Mouse (Mus musculus): Measurements from ENCODE around the gene Slc12a3.

Slc12a3 gene

GRCm38 (mm10) chr8:94372955-94373599 lies 44.1 kb downstream of the Slc12a3 start:
- DNase-seq (ENCODE audit: extremely low read depth, insufficient read length, low spot score): no peak

- DNase-seq (ENCODE audit: extremely low read depth, insufficient read length, low spot score): no peak
Measured at GRCm38 (mm10) chr8:94375551-94375991, 46.6 kb downstream of the Slc12a3 start.

GRCm38 (mm10) chr8:94376176-94376575 lies 47.2 kb downstream of the Slc12a3 start:
- no peak for DNase-seq (ENCODE audit: extremely low read depth, insufficient read length, low spot score)

DNA sequence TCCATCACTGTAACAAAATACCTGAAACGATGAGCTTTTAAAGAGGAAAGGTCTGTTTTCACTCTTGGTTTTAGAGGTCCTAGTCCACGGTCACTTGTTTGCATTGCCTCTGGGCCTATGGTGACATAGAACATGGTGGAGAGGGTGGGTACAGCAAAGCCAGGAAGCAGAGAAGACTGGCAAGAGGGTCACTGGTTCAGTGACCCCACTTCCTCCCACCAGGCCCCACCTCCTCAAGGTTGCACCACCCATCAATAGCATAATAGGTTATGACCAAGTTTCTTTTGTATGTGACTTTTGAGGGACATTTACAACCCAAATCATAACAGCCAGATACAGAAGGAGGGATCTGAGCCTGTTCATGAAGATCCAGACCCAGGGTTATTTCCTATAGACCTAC lies 47.6 kb downstream of the Slc12a3 start:
- no peak for DNase-seq (ENCODE audit: extremely low read depth, insufficient read length, low spot score)

DNA sequence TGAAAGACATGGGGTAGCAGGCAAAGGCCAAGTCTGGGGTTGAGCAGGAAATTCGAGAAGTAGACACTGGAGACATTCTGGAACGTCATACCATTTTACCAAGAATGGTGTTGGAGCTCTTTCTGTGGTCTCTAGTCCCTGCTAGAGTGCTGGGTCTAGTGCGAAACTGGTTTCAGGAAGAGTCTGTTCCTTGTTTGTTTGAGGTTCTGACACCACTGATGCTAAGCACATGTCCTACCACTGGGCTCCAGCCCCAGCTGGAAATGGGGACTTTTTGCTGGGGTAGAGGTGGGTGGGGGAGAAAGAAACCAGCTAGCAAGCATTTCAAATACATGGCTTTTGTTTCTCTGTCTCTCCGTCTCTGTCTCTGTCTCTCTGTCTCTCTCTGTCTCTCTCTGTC lies 48.0 kb downstream of the Slc12a3 start:
- no peak for DNase-seq (ENCODE audit: extremely low read depth, insufficient read length, low spot score)

DNA sequence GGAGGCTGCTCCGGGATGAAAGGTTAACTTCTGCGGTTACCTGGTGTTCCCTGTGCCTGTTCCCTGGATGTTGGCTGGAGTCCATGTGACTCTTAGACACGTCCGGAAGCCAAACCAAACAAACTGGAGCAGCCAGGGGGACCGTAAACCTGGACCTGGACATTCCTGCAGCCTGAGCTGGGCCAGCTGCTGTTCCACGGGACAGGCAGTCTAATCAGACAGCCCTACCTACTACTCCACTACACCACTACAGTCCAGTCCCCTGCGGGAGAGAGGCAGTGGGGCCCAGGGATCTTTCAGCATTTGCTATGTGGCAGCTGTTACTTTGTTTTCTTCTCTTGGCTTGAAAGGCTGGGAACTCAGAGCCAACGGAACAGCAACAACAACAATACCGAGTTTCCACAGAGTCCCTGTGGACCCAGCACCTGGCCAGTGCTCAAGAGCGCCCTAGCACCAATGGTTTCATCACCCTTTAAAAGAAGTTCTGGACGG lies 48.8 kb downstream of the Slc12a3 start:
- DNase-seq (ENCODE audit: extremely low read depth, insufficient read length, low spot score): peak; percentile 73

DNA sequence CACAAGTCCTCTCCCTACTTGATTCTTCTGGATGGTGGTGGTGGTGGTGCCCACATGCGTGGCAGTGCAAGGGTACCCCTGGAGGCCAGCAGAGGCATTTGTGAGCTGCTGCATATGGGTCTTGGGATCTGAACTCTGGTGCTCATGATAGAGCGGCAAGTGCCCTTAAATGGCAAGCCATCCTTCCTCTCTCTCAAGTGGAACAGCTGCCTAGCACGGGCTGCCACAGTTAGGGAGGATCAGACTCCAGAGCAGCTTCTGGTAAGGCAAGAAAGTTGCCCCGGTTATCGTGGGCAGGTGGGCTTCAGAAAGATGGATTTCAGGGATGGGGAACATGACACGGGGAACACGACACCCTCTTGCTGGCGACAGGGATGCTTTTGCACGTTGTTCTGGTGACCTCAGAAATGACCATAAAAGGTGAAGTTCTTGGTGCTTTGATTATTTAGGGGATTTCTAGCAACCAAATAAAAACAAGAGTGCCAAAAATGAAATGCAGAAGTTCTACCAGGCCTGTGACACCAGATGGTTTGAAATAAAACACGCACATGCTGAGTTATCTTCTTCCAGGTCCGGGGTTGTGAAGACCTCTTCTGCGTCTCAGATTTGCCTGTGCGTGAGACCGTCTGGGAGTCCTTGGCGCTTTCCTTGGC lies 49.9 kb downstream of the Slc12a3 start:
- DNase-seq (ENCODE audit: extremely low read depth, insufficient read length, low spot score): no peak

GRCm38 (mm10) chr8:94379686-94380085 lies 50.7 kb downstream of the Slc12a3 start:
- no peak for DNase-seq (ENCODE audit: extremely low read depth, insufficient read length, low spot score)

DNA sequence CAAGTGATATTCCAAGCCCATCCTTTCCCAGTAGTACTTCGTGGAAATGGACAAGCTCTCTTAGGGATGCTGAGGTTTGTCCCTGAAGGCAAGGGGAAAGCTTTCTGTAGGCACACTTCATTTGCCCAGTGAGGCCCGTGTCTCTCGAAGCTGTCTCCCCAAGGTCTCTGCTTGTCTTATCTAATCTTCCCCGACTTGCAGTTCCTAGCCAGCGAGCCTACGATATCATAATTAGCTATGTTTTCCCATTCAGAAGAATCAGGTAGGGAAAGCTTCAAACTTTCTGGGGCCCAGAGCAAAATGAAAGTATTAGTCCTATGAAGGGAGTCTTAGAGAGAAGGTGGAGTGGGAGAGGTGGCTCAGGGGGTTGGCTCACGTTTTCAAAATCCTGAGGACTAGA lies 55.2 kb downstream of the Slc12a3 start:
- no peak for DNase-seq (ENCODE audit: extremely low read depth, insufficient read length, low spot score)

- no peak for DNase-seq (ENCODE audit: extremely low read depth, insufficient read length, low spot score)
Measured at GRCm38 (mm10) chr8:94385506-94386213, 56.7 kb downstream of the Slc12a3 start.

DNA sequence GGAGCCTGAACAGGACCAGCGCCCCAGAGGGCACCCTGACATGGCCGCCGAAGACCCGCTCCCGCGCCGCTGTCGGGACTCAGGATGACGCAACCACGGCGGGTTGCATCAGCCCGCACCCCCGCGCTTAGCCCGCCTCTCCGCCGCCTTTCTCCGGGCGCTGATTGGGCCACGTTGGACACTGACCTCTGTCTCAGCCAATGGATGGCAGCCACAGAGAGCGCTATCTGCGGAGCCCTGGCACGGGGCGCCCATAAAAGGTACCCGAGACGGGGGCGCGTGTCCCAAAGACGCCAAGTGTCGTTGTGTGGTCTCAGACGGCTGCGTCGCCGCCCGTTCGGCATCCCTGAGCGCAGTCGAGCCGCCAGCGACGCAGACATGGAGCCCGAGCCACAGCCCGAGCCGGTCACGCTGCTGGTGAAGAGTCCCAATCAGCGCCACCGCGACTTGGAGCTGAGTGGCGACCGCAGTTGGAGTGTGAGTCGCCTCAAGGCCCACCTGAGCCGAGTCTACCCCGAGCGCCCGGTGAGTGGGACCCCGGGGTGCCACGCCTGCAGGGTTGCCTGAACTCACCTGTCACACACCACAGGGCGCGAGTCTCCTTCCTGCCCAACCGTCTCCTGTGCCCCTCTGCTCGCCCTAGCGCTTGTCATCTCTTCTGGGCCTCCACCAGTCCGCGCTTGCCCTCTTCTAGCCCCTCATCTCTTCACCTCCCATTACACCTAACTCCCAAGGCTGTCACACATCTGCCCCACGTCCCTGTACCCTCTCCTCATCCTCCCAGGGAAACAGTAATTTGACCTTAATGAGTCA lies 57.4 kb downstream of the Slc12a3 start, which contains the start of gene Herpud1:
Gene Herpud1, plus strand, starts transcription at position 225 of the 813 bp plus-strand sequence.
- DNase-seq (ENCODE audit: extremely low read depth, insufficient read length, low spot score): peak; percentile 93

DNA sequence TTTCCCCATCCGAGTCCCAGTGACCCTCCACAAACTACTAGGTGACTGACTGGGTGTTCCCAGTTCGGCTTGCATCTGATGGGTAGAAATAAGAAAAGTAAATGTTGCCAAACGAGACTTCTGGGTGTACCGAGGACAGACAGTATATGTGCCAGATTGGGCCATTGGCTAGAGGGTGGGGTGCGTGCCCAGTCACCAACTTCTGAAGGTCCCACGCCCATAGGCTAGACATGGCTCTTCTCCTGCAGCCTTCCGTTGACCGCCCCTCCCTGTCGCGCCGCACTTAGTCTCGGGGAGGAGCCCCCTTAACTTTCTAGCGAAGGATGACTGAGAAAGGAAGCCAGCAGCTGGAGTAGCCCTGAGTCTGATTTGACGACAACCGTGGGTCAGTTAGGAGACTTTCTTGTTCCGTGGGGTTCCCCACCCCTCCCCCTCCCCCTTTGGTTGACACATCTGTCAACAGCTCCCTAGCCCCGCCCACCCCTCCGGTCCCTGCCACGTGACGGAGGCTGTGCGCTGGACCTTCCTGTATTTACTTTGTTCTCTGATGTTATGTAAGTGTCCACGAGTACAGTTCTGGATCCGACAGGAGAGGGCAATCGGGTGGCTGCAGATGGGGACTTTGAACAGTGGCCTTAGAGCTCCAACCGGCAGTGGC lies 58.2 kb downstream of the Slc12a3 start:
- DNase-seq (ENCODE audit: extremely low read depth, insufficient read length, low spot score): peak; percentile 89

DNA sequence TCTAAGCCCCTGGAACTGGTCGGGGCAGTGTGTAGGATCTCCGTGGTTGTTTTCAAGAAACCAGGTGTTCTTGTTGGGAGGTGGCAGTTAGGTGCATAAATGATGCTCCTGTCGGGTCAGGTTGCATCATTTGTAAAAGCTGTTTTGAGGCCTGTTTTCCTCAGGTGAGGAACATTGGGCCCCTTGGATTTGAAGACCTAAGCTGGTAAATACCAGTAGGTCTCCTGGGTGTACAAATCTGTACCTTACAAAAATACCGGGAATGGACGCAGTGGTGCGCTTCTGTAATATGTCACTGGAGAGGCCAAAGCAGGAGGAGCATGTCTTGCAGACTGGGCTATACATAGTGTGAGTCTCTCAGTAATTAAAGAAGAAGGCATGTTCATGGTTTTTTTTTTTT lies 58.8 kb downstream of the Slc12a3 start:
- no peak for DNase-seq (ENCODE audit: extremely low read depth, insufficient read length, low spot score)

DNA sequence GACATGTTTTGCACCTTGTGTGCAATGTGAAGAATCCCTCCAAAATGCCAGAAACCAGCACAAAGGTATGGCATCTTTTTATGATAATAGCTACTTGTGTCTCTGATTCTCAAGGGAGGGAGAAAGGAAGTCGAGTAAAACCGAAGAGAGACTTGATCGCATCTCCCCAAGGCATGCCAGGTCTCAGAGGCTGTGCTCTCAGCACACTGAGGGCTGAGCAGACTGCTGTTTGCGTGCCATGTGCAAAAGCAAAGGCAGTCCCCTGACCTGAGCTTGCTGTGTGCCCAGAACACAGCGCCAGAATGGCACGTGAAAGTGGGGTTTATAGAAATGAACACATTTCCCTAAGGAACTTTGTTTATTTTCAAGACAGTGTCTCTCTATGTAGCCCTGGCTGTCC lies 60.5 kb downstream of the Slc12a3 start:
- no peak for DNase-seq (ENCODE audit: extremely low read depth, insufficient read length, low spot score)

GRCm38 (mm10) chr8:94390429-94390828 lies 61.4 kb downstream of the Slc12a3 start:
- no peak for DNase-seq (ENCODE audit: extremely low read depth, insufficient read length, low spot score)

DNA sequence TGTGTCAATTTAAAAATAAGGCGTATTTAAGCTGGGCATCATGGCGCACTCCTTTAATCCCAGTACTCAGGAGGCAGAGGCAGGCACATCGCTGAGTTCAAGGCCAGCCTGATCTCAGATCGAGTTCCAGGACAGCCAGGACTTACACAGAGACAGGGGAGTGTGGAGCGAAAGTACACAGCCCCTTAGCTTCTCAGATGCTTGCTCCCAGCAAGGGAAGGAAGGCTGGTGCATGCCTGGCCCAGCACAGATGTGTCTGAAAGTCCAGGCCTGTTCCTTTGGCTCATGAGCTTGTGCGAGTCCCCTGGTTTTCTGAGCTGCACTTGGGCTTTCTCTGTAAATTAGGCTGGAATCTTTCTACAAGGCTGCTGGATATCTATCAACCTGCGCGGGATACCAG lies 61.9 kb downstream of the Slc12a3 start:
- DNase-seq (ENCODE audit: extremely low read depth, insufficient read length, low spot score): no peak

DNA sequence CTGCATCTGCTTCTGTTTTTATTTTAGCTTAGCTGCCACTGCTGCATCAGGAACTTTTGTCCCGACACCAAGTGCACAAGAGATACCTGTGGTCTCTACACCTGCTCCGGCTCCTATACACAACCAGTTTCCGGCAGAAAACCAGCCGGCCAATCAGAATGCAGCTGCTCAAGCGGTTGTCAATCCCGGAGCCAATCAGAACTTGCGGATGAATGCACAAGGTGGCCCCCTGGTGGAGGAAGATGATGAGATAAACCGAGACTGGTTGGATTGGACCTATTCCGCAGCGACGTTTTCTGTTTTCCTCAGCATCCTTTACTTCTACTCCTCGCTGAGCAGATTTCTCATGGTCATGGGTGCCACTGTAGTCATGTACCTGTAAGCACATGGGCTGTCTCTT lies 63.1 kb downstream of the Slc12a3 start:
- no peak for DNase-seq (ENCODE audit: extremely low read depth, insufficient read length, low spot score)

- no peak for DNase-seq (ENCODE audit: extremely low read depth, insufficient read length, low spot score)
Measured at GRCm38 (mm10) chr8:94392648-94393047, 63.6 kb downstream of the Slc12a3 start.

DNA sequence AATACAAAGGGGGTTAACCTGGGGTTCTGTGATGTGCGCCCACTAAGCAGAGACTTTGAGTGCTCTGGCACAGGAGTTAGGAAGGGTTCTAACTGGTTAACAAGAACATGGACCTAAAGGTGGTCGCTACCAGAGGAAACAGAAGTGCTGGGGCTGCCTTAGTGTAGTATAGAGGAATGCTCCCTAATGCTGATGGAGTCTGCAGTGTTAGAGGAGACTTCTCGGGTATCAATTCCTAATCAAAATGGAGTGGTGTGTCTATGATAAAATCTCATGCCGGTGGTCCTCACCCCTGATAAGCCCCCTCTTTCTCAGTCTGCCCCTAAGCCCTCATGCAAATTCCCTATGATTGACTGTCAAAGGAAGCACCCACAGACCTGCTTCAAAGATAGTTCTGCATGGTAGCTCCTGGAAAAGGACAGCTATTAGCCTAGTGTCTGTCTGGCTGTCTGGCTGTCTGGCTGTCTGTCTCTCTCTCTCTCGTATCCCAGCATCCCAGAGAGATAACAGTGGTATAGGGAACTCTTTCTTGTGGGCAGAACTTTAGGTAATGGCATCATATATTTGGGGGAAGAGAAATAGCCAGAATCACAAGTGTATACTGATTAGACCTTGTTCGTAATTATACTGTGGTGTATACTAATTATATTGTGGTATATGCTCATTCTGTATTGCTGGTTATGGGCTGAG lies 67.0 kb downstream of the Slc12a3 start:
- DNase-seq (ENCODE audit: extremely low read depth, insufficient read length, low spot score): no peak

Data from 3134 (cell line).